Mouse (Mus musculus) 3134 (cell line): Measurements from ENCODE around the gene Dock2.

Experiments
- DNase-seq: peaks from one replicate; pipeline ENCODE4 v3.0.0-alpha.2; 2011; ENCODE audit warnings: low spot score; ENCODE audit not compliant: insufficient read length; ENCODE audit errors: extremely low read depth

Gene Dock2

GRCm38 (mm10) chr11:34770666-34771065 lies 13.0 kb downstream of the Dock2 start:
- no peak for DNase-seq

- DNase-seq: no peak
Measured at GRCm38 (mm10) chr11:34769946-34770345, 13.7 kb downstream of the Dock2 start.

GRCm38 (mm10) chr11:34769396-34769795 lies 14.3 kb downstream of the Dock2 start:
- no peak for DNase-seq

GRCm38 (mm10) chr11:34763739-34764361 lies 19.8 kb downstream of the Dock2 start:
- no peak for DNase-seq

GRCm38 (mm10) chr11:34762570-34763127 lies 21.0 kb downstream of the Dock2 start:
- no peak for DNase-seq

- no peak for DNase-seq
Measured at GRCm38 (mm10) chr11:34762125-34762524, 21.6 kb downstream of the Dock2 start.

- no peak for DNase-seq
Measured at GRCm38 (mm10) chr11:34759582-34759981, 24.1 kb downstream of the Dock2 start.

- no peak for DNase-seq
Measured at GRCm38 (mm10) chr11:34741081-34741480, 42.6 kb downstream of the Dock2 start.

GRCm38 (mm10) chr11:34739816-34740215 lies 43.9 kb downstream of the Dock2 start:
- DNase-seq: no peak

- DNase-seq: no peak
Measured at GRCm38 (mm10) chr11:34738945-34739344, 44.7 kb downstream of the Dock2 start.

GRCm38 (mm10) chr11:34737193-34737592 lies 46.5 kb downstream of the Dock2 start:
- DNase-seq: no peak

GRCm38 (mm10) chr11:34734033-34734432 lies 49.7 kb downstream of the Dock2 start:
- DNase-seq: no peak

- DNase-seq: no peak
Measured at GRCm38 (mm10) chr11:34727467-34727866, 56.2 kb downstream of the Dock2 start.

- DNase-seq: no peak
Measured at GRCm38 (mm10) chr11:34726699-34727347, 56.9 kb downstream of the Dock2 start.

GRCm38 (mm10) chr11:34713360-34713759 lies 70.3 kb downstream of the Dock2 start:
- no peak for DNase-seq

- no peak for DNase-seq
Measured at GRCm38 (mm10) chr11:34708278-34708677, 75.4 kb downstream of the Dock2 start.

GRCm38 (mm10) chr11:34707360-34707759 lies 76.3 kb downstream of the Dock2 start:
- DNase-seq: no peak

- DNase-seq: no peak
Measured at GRCm38 (mm10) chr11:34705108-34705446, 78.6 kb downstream of the Dock2 start.

GRCm38 (mm10) chr11:34704384-34705107 lies 79.1 kb downstream of the Dock2 start:
- DNase-seq: no peak

- DNase-seq: no peak
Measured at GRCm38 (mm10) chr11:34703851-34704250, 79.8 kb downstream of the Dock2 start.

GRCm38 (mm10) chr11:34681790-34682189 lies 101.9 kb downstream of the Dock2 start:
- peak; percentile 9 for DNase-seq

GRCm38 (mm10) chr11:34544631-34545030 lies 239.1 kb downstream of the Dock2 start:
- DNase-seq: no peak
